Mouse (Mus musculus) spleen, adult 18-20 months (tissue): ENCODE results near the gene Krt34.

Experiments used
- DNase-seq, 2 experiments: peaks; one replicate each; pipeline ENCODE4 v3.0.0; 2022; ENCODE audit warnings: mixed read lengths in 2 of 2

Krt34 gene

GRCm38 (mm10) chr11:99994384-99994661 is 47.0 kb downstream of the Krt34 start:
- no peak for DNase-seq

GRCm38 (mm10) chr11:99993620-99994383 is 47.6 kb downstream of the Krt34 start, which contains the start of gene Krtap17-1:
Gene Krtap17-1, minus strand, starts transcription at chr11:99993994.
- no peak for DNase-seq

GRCm38 (mm10) chr11:99990571-99990970 is 50.8 kb downstream of the Krt34 start:
- DNase-seq: no peak

- DNase-seq: no peak
These were observed 51.4 kb downstream of the Krt34 start for GRCm38 (mm10) chr11:99989881-99990405.

GRCm38 (mm10) chr11:99988530-99988929 is 52.8 kb downstream of the Krt34 start:
- no peak for DNase-seq
